Mouse (Mus musculus) frontal cortex, adult 2 months (tissue): Measurements from ENCODE around the gene Fgfrl1. TPM values are rescaled to one million over a fixed set of nuclear protein-coding genes. Genes with fewer than 3 reads are reported as not detected.
"Not testable (repeated sequence)": the region's sequence is repeated elsewhere in the genome, so short reads cannot be mapped to it uniquely, and the experiment has no call there.

ENCODE experiments used
- DNase-seq, 2 experiments: peaks; one replicate each; pipeline ENCODE4 v3.0.0; 2022; ENCODE audit warnings: low spot score in 1 of 2; ENCODE audit errors: extremely low spot score in 1 of 2
- polyA plus RNA-seq: library from polyadenylated mRNA; depleted of rRNA; stranded (reverse); fragments of >200 nt; gene quantifications from 2 replicates; pipeline ENCODE4 v1.2.3, GENCODE M21; 2012; rRNA removed

Fgfrl1 gene
- polyA plus RNA-seq, 1 experiment, result 38.9 TPM

DNA sequence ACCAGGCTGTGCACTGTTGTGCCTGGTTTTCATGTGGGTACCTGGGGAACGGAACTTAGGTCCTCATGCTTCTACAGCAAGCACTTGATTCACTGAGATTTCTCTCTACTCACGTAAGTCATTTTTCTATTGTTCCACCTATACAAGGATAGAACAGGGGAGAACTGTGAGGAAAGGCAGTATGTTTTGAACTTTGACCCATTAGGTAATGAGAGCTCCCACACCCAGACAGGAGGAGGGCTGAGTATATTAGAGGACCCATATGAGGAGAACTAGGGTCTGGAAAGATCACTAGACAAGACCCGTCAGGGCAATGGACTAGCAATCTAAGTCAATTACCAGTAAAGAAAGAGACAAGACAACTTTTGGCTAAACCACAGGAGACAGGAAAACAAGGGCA lies 52.4 kb downstream of the Fgfrl1 start:
- DNase-seq, result no peak

DNA sequence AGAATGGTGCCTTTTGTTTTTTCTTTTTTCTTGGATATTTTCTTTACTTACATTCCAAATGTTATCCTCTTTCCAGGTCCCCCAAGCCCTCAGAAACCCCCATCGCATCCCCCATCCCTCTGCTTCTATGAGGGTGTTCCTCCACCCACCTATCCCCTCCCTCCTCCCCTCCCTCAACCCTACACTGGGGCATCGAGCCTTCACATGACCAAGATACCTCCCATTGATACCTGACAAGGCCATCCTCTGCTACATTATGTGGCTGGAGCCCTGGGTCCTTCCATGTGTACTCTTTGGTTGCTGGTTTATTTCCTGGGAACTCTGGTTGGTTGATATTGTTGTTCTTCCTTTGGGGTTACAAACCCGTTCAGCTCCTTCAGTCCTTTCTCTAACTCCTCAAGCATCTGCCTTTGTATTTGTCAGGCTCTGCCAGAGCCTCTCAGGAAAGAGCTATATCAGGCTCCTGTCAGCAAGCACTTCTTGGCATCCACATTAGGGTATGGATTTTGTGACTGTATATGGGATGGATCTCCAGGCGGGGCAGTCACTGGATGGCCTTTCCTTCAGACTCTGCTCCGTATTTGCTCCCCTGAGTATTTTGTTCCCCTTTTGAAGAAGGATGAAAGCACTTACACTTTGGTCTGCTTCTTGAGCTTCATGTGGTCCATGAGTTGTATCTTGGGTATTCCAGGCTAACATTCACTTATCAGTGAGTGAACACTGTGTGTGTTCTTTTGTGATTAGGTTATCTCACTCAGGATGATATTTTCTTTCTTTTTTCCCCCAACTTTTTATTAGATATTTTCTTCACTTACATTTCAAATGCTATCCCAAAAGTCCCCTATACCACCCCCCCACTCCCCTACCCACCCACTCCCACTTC lies 58.4 kb downstream of the Fgfrl1 start:
- no peak for DNase-seq

DNA sequence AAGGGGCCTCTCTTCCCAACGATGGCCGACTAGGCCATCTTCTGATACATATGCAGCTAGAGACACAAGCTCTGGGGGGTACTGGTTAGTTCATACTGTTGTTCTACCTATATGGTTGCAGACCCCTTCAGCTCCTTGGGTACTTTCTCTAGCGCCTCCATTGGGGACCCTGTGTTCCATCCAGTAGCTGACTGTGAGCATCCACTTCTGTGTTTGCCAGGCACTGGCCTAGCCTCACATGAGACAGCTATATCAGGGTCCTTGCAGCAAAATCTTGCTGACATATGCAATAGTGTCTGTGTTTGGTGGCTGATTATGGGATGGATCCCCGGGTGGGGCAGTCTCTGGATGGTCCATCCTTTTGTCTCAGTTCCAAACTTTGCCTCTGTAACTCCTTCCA lies 59.1 kb downstream of the Fgfrl1 start:
- not testable (repeated sequence) for DNase-seq

Other genes starting within 250 kb of the Fgfrl1 start
- gene Mfsd7a, start 243.5 kb upstream of the Fgfrl1 start, polyA plus RNA-seq, result 0.98 and 1.2 TPM in 2 replicates
- 19.0 and 20.3 TPM in 2 replicates for gene Pcgf3, start 231.2 kb upstream of the Fgfrl1 start, polyA plus RNA-seq
- 398 and 463 TPM in 2 replicates for gene Cplx1, start 142.4 kb upstream of the Fgfrl1 start, polyA plus RNA-seq
- gene Gak, start 62.6 kb upstream of the Fgfrl1 start, polyA plus RNA-seq, result 74.1 and 78.1 TPM in 2 replicates
- gene Tmem175, start 62.6 kb upstream of the Fgfrl1 start, polyA plus RNA-seq, result 63.1 and 66.6 TPM in 2 replicates
- 29.2 and 29.7 TPM in 2 replicates for gene Idua, start 32.1 kb upstream of the Fgfrl1 start, polyA plus RNA-seq
- 52.4 and 59.1 TPM in 2 replicates for gene Dgkq, start 22.7 kb upstream of the Fgfrl1 start, polyA plus RNA-seq
- gene Slc26a1, start 16.8 kb upstream of the Fgfrl1 start, polyA plus RNA-seq, result 1.4 and 1.7 TPM in 2 replicates
- gene Rnf212, start 82.6 kb downstream of the Fgfrl1 start, polyA plus RNA-seq, result not detected in 2 replicates
- gene Tmed11, start 103.0 kb downstream of the Fgfrl1 start, polyA plus RNA-seq, result not detected in 2 replicates
- gene Vmn2r8, start 116.5 kb downstream of the Fgfrl1 start, polyA plus RNA-seq, result not detected in 2 replicates
- gene Vmn2r9, start 160.2 kb downstream of the Fgfrl1 start, polyA plus RNA-seq, result not detected in 2 replicates